Mouse (Mus musculus): ENCODE results near the gene Olfr71. TPM values are rescaled to one million over a fixed set of nuclear protein-coding genes. Genes with fewer than 3 reads are reported as not detected.

Gene Olfr71
- polyA plus RNA-seq, 1 experiment, result not detected

DNA sequence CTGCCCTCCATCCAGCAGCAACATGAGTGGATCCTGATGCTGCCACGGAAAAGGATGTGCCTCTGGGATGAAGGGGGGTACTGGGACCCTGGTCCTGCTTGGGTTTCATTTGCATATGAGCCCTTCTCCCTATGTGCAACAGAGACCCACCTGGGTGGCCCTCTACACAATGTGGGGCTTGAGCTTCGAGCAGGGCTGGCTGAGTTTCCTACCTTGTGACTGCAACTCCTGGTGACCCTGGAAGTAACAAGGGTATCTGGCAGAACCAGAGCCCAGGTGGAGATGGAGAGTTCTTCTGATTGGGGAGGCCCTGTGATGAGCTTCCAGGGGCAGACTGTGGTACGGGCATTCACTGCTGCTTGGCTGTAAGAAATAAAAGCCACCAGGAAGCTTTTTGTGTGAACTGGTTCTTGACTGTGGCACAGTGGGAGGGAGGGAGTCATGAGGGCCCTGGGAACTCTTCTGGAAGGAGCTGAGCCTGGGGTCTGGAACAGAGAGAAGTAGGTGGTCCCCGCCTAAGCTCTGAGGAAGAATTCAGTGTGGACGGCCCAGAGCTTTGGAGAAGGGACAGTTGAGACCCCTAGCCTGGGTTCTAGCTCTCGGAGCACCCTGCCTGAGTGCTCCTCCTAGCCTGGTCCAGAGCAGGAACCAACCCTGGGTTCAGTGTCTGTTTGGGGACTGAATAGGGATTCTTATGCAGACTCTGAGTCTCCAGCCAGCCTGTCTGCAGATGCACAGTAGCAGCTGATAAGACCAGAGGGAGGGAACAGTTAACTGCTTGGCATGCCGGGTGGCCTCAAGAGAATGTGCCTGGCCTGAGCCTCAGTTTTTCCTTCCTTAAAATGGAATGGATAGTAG lies 17.9 kb upstream of the Olfr71 start:
- Histone ChIP-seq H3K27ac (ENCODE audit: control insufficient read depth, insufficient read depth, low read depth, low read length) (peak overlapping the region; percentile 84), H3K4me3 (ENCODE audit: control insufficient read depth, low read depth, low read length) (no peak overlapping the region), H3K36me3 (ENCODE audit: control insufficient read depth, insufficient read depth, low read length) (no peaks in the 10 kb centered on the region), H3K4me1 (ENCODE audit: control insufficient read depth, insufficient read depth, low read length) (peaks cover 23% of the 10 kb centered on the region), H3K27me3 (ENCODE audit: control insufficient read depth, insufficient read depth, low read length) (no peaks in the 10 kb centered on the region)
- TF ChIP-seq CTCF (IDR thresholded peaks at IDR 0.05; ENCODE audit: control insufficient read depth, insufficient read depth, insufficient replicate concordance, low read depth, low read length) (no peak), POLR2A (IDR thresholded peaks at IDR 0.05; ENCODE audit: control insufficient read depth, low read depth, low read length) (no peak)

DNA sequence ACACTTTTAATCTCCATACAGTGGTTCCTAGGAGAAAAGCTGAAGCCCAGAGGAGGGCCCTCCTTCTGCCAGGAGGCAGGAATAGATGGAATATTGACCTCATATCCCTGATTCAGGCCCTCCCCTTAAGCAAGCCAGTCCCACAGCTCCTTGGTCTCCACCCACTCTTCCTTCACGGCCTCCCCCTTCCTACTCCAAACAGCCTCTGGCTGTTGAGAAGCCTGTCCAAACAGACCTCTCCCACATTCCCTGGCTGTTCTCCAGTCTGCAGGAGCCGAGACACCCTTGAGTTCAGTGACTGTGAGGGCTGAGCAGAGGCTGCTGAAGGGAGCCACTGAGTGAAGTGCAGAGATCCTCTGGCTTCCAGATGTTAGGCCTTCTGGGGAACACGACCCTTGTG lies 16.9 kb upstream of the Olfr71 start, which contains the start of gene Hrct1:
Gene Hrct1 (plus strand): TSS at position 194 of the 400 bp plus-strand sequence.
- TF ChIP-seq POLR2A (IDR thresholded peaks at IDR 0.05; ENCODE audit: control insufficient read depth, low read depth, low read length), result no peak
- TF ChIP-seq CTCF (IDR thresholded peaks at IDR 0.05; ENCODE audit: control insufficient read depth, insufficient read depth, insufficient replicate concordance, low read depth, low read length), result no peak
- H3K4me3 ChIP-seq (ENCODE audit: control insufficient read depth, low read depth, low read length), result no peak within 1 kb of the TSS
- H3K4me1 ChIP-seq (ENCODE audit: control insufficient read depth, insufficient read depth, low read length), result peaks cover 23% of the 10 kb centered on the region
- no peaks in the 10 kb centered on the region for H3K27me3 ChIP-seq (ENCODE audit: control insufficient read depth, insufficient read depth, low read length)
- H3K36me3 ChIP-seq (ENCODE audit: control insufficient read depth, insufficient read depth, low read length), result no peaks in the 10 kb centered on the region
- H3K27ac ChIP-seq (ENCODE audit: control insufficient read depth, insufficient read depth, low read depth, low read length), result peak within 1 kb of the TSS; percentile 84

DNA sequence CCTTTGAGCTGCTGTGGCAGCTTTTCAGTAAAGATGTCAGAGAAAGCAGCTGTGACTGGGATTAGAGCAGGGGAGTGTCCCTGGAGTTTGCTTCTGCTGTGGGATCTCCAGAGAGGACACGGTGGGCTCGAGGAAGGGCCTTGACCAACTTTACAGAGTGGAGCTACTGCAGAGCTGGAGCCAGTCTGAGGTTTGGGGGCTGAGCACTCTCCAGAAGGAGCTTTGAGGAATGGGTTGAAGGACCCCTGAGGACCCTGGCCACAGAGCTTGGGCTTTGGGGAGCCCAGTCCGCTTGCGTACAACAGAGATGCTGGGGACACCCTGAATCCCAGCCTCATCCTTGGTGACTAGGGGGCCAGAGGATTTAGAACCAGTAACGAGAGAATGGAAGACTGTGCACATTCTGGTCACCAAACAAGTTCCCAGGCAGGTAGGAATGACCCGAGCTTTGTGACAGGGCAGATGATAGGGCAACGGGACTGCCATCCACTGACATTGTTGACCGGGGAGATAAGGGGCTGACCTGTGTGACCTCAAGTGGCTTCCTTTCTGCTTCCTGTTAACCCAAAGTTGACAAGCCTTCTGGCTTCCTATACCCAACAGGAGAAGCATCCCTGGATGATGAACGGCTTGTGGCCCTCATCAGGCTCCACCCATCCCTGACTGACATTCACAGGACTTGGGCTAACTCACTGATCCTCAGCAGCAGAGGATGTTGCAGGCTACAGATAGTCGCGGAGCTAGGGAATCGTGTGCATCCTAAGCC lies 16.4 kb upstream of the Olfr71 start:
- no peaks in the 10 kb centered on the region for H3K36me3 ChIP-seq (ENCODE audit: control insufficient read depth, insufficient read depth, low read length)
- H3K4me3 ChIP-seq (ENCODE audit: control insufficient read depth, low read depth, low read length), result no peak overlapping the region
- no peaks in the 10 kb centered on the region for H3K27me3 ChIP-seq (ENCODE audit: control insufficient read depth, insufficient read depth, low read length)
- no peak overlapping the region for H3K27ac ChIP-seq (ENCODE audit: control insufficient read depth, insufficient read depth, low read depth, low read length)
- peaks cover 23% of the 10 kb centered on the region for H3K4me1 ChIP-seq (ENCODE audit: control insufficient read depth, insufficient read depth, low read length)
- TF ChIP-seq POLR2A (IDR thresholded peaks at IDR 0.05; ENCODE audit: control insufficient read depth, low read depth, low read length) (no peak), CTCF (IDR thresholded peaks at IDR 0.05; ENCODE audit: control insufficient read depth, insufficient read depth, insufficient replicate concordance, low read depth, low read length) (no peak)

DNA sequence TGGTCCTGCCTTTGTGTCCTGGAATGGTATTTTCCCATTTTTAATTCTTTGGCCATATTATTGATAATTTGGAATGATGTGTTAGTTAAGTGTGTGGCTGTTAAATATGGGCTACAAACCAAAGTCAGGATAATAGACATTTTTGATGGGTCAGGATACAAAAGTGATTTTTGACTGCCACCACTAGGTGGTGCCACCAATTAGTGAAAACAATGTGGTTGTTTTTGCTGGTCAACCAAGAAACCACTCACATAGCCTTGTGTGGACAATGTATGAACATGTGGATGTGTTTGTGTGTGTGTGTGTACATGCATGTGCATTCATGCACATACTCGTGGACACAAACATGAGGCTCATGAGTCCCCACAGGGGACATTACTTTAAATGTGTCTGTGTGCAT lies 14.7 kb upstream of the Olfr71 start:
- H3K27me3 ChIP-seq (ENCODE audit: control insufficient read depth, insufficient read depth, low read length), result no peaks in the 10 kb centered on the region
- H3K27ac ChIP-seq (ENCODE audit: control insufficient read depth, insufficient read depth, low read depth, low read length), result no peak overlapping the region
- no peaks in the 10 kb centered on the region for H3K36me3 ChIP-seq (ENCODE audit: control insufficient read depth, insufficient read depth, low read length)
- TF ChIP-seq POLR2A (IDR thresholded peaks at IDR 0.05; ENCODE audit: control insufficient read depth, low read depth, low read length) (no peak), CTCF (IDR thresholded peaks at IDR 0.05; ENCODE audit: control insufficient read depth, insufficient read depth, insufficient replicate concordance, low read depth, low read length) (no peak; the same call in 1 of the 2 replicates)
- H3K4me1 ChIP-seq (ENCODE audit: control insufficient read depth, insufficient read depth, low read length), result peaks cover 8% of the 10 kb centered on the region
- no peak overlapping the region for H3K4me3 ChIP-seq (ENCODE audit: control insufficient read depth, low read depth, low read length)

DNA sequence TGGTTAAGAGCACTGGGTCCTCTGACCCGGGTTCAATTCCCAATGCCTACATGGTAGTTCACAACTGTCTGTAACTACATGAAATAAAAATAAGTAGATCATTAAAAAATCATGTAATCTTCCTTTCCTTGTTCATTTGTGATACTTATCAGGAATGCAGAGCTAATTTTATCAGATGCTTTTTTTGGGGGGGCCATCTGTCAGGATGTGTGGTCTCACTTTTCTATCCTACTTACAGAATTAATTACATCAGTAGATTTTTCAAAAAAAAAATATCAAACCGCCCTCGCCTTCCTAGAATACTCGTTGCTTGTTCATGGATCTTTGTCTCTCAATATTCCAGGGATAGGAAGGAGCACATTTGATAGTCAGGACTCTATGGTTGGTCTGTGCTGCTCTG lies 12.1 kb upstream of the Olfr71 start:
- no peaks in the 10 kb centered on the region for H3K27me3 ChIP-seq (ENCODE audit: control insufficient read depth, insufficient read depth, low read length)
- no peak overlapping the region for H3K27ac ChIP-seq (ENCODE audit: control insufficient read depth, insufficient read depth, low read depth, low read length)
- no peaks in the 10 kb centered on the region for H3K36me3 ChIP-seq (ENCODE audit: control insufficient read depth, insufficient read depth, low read length)
- H3K4me1 ChIP-seq (ENCODE audit: control insufficient read depth, insufficient read depth, low read length), result no peaks in the 10 kb centered on the region; the same call in none of the 2 replicates
- TF ChIP-seq CTCF (IDR thresholded peaks at IDR 0.05; ENCODE audit: control insufficient read depth, insufficient read depth, insufficient replicate concordance, low read depth, low read length) (no peak), POLR2A (IDR thresholded peaks at IDR 0.05; ENCODE audit: control insufficient read depth, low read depth, low read length) (no peak)
- H3K4me3 ChIP-seq (ENCODE audit: control insufficient read depth, low read depth, low read length), result no peak overlapping the region

- TF ChIP-seq CTCF (IDR thresholded peaks at IDR 0.05; ENCODE audit: control insufficient read depth, insufficient read depth, insufficient replicate concordance, low read depth, low read length) (no peak), POLR2A (IDR thresholded peaks at IDR 0.05; ENCODE audit: control insufficient read depth, low read depth, low read length) (no peak)
- Histone ChIP-seq H3K27me3 (ENCODE audit: control insufficient read depth, insufficient read depth, low read length) (no peaks in the 10 kb centered on the region), H3K27ac (ENCODE audit: control insufficient read depth, insufficient read depth, low read depth, low read length) (no peak overlapping the region), H3K36me3 (ENCODE audit: control insufficient read depth, insufficient read depth, low read length) (no peaks in the 10 kb centered on the region), H3K4me3 (ENCODE audit: control insufficient read depth, low read depth, low read length) (no peak overlapping the region), H3K4me1 (ENCODE audit: control insufficient read depth, insufficient read depth, low read length) (no peaks in the 10 kb centered on the region; the same call in 1 of the 2 replicates)
Measured at GRCm38 (mm10) chr4:43720491-43721228, 10.6 kb upstream of the Olfr71 start.
